Mouse (Mus musculus): ENCODE measurements around the gene Bbip1.

- no peak for TF ChIP-seq CTCF (IDR thresholded peaks at IDR 0.05; ENCODE audit: control insufficient read depth, insufficient read depth, insufficient read length)
- no peak for TF ChIP-seq MYOG (IDR thresholded peaks at IDR 0.05; ENCODE audit: control insufficient read depth, extremely low read depth, insufficient read length)
These were observed 45.9 kb downstream of the Bbip1 start for GRCm38 (mm10) chr19:53898498-53898897.
